Mouse (Mus musculus): ENCODE results near the gene Ptprf. TPM values are rescaled to one million over a fixed set of nuclear protein-coding genes. Genes with fewer than 3 reads are reported as not detected.

Ptprf gene
- polyA plus RNA-seq, 1 experiment from 2014 or later, result 29.1 TPM

DNA sequence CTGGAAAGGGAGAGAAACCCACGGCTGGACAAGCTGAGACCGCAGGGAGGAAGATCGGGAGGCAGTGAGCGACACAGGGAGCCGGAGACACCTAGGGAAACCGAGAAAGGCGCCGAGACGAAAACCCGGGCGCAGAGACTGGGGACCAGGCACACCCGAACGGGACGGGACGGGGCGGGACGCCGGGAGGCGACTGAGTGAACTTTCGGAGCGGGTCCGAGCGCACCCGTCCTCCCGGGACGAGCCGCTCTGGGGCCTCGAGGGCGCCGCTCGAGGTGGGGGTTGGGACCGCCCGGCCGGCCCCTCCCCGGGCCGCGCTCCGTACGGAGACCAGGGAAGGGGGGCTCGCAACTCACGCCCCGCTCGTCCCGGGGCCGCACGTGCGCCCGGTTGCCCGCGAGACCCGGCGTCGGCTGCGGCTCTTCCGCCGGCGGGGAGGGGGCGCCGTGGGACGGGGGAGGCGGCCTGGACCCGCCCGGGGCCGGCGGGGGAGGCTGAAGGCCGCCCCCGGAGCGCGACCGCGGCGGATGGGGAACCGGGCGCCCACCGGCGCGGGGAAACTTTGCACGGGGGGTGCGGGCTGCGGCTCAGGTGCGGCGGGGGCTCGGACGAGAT, 682 bp downstream of the Ptprf start:
- no peaks in the 10 kb centered on the region for H3K9me3 ChIP-seq (ENCODE audit: control insufficient read depth, low read length)
- peaks cover 11% of the 10 kb centered on the region for H3K4me1 ChIP-seq (replicated peaks; ENCODE audit: control insufficient read depth, insufficient read depth, low read length)
- peak overlapping the region; percentile 78 for H3K9ac ChIP-seq (ENCODE audit: low read depth, low read length)
- peak overlapping the region; percentile 75 for H3K27ac ChIP-seq (ENCODE audit: low read depth, low read length)
- peak overlapping the region; percentile 77 for H3K4me3 ChIP-seq (ENCODE audit: low read depth, low read length)
- peaks cover 2% of the 10 kb centered on the region; the same call in 1 of the 2 replicates for H3K36me3 ChIP-seq (ENCODE audit: control insufficient read depth, insufficient read depth, low read length)
- H3K27me3 ChIP-seq (replicated peaks; ENCODE audit: control insufficient read depth, insufficient read depth, low read length), result peaks cover 35% of the 10 kb centered on the region
- under 1% methylated on average over 74 of the region's 84 CpGs for WGBS
- ATAC-seq (replicated peaks; ENCODE audit: low FRiP score), result 0 out of 2 replicates have a peak, but pooled peaks have one; percentile 10
- peak overlapping the region; percentile 75 for H3K4me2 ChIP-seq
- no peak for DNase-seq (ENCODE audit: low spot score)

DNA sequence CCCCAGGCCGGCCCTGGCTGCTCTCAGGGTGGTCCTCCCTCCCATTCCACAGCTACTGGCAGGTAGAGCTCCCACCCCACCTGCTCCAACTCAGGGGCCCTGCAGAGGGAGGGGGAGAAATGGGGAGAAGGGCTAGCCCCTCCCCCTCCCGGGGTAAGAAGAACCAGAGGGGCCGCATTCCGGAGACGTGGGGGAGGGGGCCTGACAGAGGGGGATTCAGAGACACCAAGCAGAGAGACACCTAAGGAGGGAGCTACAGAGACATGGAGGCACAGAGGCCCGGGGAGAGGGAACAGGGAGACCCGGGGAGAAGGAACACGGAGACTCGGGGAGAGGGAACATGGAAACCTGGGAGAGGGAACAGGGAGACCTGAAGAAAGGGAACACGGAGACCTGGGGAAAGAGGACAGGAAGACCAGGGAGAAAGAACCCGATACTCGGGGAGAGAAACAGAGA, 1.2 kb downstream of the Ptprf start:
- 7% methylated on average over 12 of the region's 12 CpGs for WGBS
- peak overlapping the region; percentile 75; the same call in 1 of the 2 replicates for H3K27ac ChIP-seq (ENCODE audit: low read depth, low read length)
- H3K4me1 ChIP-seq (replicated peaks; ENCODE audit: control insufficient read depth, insufficient read depth, low read length), result peaks cover 11% of the 10 kb centered on the region
- DNase-seq (ENCODE audit: low spot score) (peak; percentile 52), ATAC-seq (replicated peaks; ENCODE audit: low FRiP score) (no peak)
- peaks cover 2% of the 10 kb centered on the region; the same call in 1 of the 2 replicates for H3K36me3 ChIP-seq (ENCODE audit: control insufficient read depth, insufficient read depth, low read length)
- H3K9ac ChIP-seq (ENCODE audit: low read depth, low read length), result peak overlapping the region; percentile 78
- H3K27me3 ChIP-seq (replicated peaks; ENCODE audit: control insufficient read depth, insufficient read depth, low read length), result peaks cover 35% of the 10 kb centered on the region
- peak overlapping the region; percentile 77 for H3K4me3 ChIP-seq (ENCODE audit: low read depth, low read length)
- no peaks in the 10 kb centered on the region for H3K9me3 ChIP-seq (ENCODE audit: control insufficient read depth, low read length)
- H3K4me2 ChIP-seq, result peak overlapping the region; percentile 75

DNA sequence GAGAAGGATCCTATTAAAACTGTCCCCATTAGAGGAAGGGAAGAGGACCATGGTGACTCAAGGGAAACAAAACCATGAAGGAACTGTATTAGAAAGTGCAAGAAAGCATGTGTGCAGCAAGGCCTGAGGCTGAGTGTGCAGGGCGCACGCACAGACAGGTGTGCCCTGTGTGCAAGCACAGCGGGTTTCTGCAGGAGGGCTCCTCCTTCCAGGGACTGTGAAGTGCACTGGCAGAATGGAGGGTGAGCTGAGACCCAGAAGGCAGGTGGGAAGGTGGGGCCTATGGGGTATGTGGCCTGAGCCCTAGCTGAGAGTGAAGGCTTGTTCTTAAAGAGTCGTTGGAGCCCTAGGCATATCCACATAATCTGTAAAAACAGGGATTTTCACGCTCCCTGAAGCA, 1.9 kb downstream of the Ptprf start:
- ATAC-seq (replicated peaks; ENCODE audit: low FRiP score), result no peak
- no peaks in the 10 kb centered on the region for H3K9me3 ChIP-seq (ENCODE audit: control insufficient read depth, low read length)
- peak overlapping the region; percentile 77 for H3K4me3 ChIP-seq (ENCODE audit: low read depth, low read length)
- peak overlapping the region; percentile 22; the same call in 1 of the 2 replicates for H3K27ac ChIP-seq (ENCODE audit: low read depth, low read length)
- H3K4me1 ChIP-seq (replicated peaks; ENCODE audit: control insufficient read depth, insufficient read depth, low read length), result peaks cover 11% of the 10 kb centered on the region
- no peak for DNase-seq (ENCODE audit: low spot score)
- 57% methylated on average over 5 of the region's 5 CpGs for WGBS
- no peak overlapping the region; the same call in 1 of the 2 replicates for H3K9ac ChIP-seq (ENCODE audit: low read depth, low read length)
- H3K4me2 ChIP-seq, result peak overlapping the region; percentile 75
- H3K27me3 ChIP-seq (replicated peaks; ENCODE audit: control insufficient read depth, insufficient read depth, low read length), result peaks cover 35% of the 10 kb centered on the region
- peaks cover 2% of the 10 kb centered on the region; the same call in 1 of the 2 replicates for H3K36me3 ChIP-seq (ENCODE audit: control insufficient read depth, insufficient read depth, low read length)

DNA sequence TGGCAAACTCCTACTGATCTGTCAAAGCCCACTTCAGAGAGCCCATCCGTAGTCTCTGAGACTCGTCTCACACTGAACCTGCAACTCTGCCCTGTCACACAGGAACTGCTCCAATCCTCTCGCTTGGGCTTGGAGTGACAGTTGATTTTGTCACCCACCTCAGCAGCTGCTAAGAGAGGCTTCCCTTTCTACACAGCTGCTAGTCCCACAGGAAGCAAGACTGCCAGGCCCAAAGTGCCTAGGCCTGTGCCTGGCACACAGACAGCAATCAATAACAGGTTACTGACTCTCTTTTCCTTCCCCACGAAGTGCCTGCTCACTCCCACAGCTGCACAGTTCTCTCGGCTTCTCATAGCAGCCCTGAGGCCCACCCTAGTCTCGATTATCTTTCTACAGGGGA, 2.7 kb downstream of the Ptprf start:
- Histone ChIP-seq H3K36me3 (ENCODE audit: control insufficient read depth, insufficient read depth, low read length) (peaks cover 2% of the 10 kb centered on the region; the same call in 1 of the 2 replicates), H3K9me3 (ENCODE audit: control insufficient read depth, low read length) (no peaks in the 10 kb centered on the region), H3K27ac (ENCODE audit: low read depth, low read length) (no peak overlapping the region), H3K9ac (ENCODE audit: low read depth, low read length) (no peak overlapping the region), H3K4me2 (no peak overlapping the region), H3K4me1 (replicated peaks; ENCODE audit: control insufficient read depth, insufficient read depth, low read length) (peaks cover 11% of the 10 kb centered on the region), H3K27me3 (replicated peaks; ENCODE audit: control insufficient read depth, insufficient read depth, low read length) (peaks cover 35% of the 10 kb centered on the region), H3K4me3 (ENCODE audit: low read depth, low read length) (no peak overlapping the region)
- ATAC-seq (replicated peaks; ENCODE audit: low FRiP score) (no peak), DNase-seq (ENCODE audit: low spot score) (no peak)
- 56% methylated on average over 6 of the region's 6 CpGs for WGBS

DNA sequence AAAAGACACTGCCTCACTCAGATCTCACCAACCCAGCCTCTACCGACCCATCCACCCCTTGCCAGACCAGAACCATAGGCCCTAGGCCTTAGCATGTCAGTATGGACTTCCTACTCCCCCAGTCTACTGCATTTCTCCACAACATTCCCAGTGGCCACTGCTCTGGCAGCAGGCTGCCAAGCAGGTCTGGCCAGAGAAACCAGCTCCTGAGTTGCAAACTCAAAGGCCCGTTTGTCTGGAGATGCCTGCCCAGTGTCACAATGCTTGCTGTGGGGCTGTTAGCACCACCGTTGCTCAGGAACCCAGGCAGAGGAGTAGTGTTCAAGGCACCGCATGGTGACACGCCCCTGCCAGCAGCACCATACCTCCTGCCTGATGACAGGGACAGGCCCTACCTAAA, 5.0 kb downstream of the Ptprf start:
- peaks cover 20% of the 10 kb centered on the region for H3K27me3 ChIP-seq (replicated peaks; ENCODE audit: control insufficient read depth, insufficient read depth, low read length)
- WGBS, result 76% methylated on average over 5 of the region's 5 CpGs
- H3K4me3 ChIP-seq (ENCODE audit: low read depth, low read length), result no peak overlapping the region
- ATAC-seq (replicated peaks; ENCODE audit: low FRiP score) (no peak), DNase-seq (ENCODE audit: low spot score) (no peak)
- no peak overlapping the region for H3K27ac ChIP-seq (ENCODE audit: low read depth, low read length)
- no peak overlapping the region for H3K9ac ChIP-seq (ENCODE audit: low read depth, low read length)
- H3K4me2 ChIP-seq, result no peak overlapping the region
- peaks cover 11% of the 10 kb centered on the region for H3K4me1 ChIP-seq (replicated peaks; ENCODE audit: control insufficient read depth, insufficient read depth, low read length)
- peaks cover 4% of the 10 kb centered on the region; the same call in 1 of the 2 replicates for H3K36me3 ChIP-seq (ENCODE audit: control insufficient read depth, insufficient read depth, low read length)
- no peaks in the 10 kb centered on the region for H3K9me3 ChIP-seq (ENCODE audit: control insufficient read depth, low read length)

DNA sequence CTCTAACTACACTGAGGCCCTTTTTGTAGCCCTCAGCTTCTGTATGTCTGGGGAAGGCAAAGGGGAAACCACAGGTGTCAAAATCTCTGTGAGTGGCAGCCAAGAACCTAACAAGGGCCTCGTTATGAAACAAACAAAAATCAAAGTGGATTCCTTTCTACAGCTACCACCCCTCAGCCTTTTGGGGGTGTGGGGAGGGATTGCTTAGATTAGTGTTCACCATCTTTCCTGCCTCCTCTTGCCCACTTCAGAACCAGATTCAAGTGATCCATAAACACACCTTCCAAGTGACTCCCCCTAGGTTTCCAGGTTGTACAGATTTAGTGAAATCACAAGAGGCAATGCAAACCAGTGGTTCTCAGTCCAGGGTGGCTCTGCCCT, 9.0 kb downstream of the Ptprf start:
- H3K36me3 ChIP-seq (ENCODE audit: control insufficient read depth, insufficient read depth, low read length), result peaks cover 2% of the 10 kb centered on the region; the same call in 1 of the 2 replicates
- no peak overlapping the region for H3K4me2 ChIP-seq
- no peak for ATAC-seq (replicated peaks; ENCODE audit: low FRiP score)
- H3K4me3 ChIP-seq (ENCODE audit: low read depth, low read length), result no peak overlapping the region
- no peaks in the 10 kb centered on the region for H3K9me3 ChIP-seq (ENCODE audit: control insufficient read depth, low read length)
- no peak overlapping the region for H3K9ac ChIP-seq (ENCODE audit: low read depth, low read length)
- H3K27me3 ChIP-seq (replicated peaks; ENCODE audit: control insufficient read depth, insufficient read depth, low read length), result no peaks in the 10 kb centered on the region
- H3K27ac ChIP-seq (ENCODE audit: low read depth, low read length), result no peak overlapping the region
- peaks cover 11% of the 10 kb centered on the region for H3K4me1 ChIP-seq (replicated peaks; ENCODE audit: control insufficient read depth, insufficient read depth, low read length)
- WGBS, result 70% methylated on average over 1 of the region's 1 CpGs
- DNase-seq (ENCODE audit: low spot score), result no peak

DNA sequence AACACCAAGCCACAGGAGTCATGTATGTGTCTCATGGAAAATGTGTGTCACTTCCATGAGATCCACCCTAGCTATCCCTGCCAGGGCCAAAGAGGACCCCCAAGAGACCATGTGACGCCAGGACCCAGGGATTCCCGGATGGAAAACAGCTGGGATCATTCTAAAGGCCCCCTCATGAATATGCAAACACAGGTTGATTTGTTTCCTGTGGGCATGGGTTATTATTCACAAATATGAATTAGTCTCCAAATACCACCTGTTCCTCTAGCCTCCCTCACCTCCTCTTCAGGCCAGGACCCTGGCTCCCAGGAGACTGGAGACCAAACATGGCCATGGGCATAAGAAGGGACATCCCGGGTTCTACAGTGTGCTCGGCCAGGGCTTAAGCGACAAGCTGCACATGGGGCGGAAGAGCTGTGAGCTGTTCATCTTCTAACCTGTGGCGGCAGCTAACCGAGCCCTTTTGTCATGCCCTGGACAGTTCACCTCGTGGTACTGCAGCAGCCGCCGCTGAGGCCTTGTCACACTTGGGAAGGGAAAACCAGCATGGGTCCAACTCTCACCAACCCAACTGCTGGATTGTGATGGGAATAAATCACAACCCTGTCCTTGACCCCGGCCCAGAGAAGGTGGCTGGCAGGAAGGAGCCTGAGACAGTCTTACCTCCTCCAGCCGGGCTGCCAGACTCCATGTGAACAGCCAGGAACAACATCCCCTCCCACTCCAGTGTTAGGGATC, 9.6 kb downstream of the Ptprf start:
- WGBS, result 77% methylated on average over 13 of the region's 13 CpGs
- Histone ChIP-seq H3K4me2 (no peak overlapping the region), H3K9ac (ENCODE audit: low read depth, low read length) (no peak overlapping the region), H3K4me3 (ENCODE audit: low read depth, low read length) (no peak overlapping the region), H3K36me3 (ENCODE audit: control insufficient read depth, insufficient read depth, low read length) (peaks cover 2% of the 10 kb centered on the region; the same call in 1 of the 2 replicates), H3K27ac (ENCODE audit: low read depth, low read length) (no peak overlapping the region), H3K4me1 (replicated peaks; ENCODE audit: control insufficient read depth, insufficient read depth, low read length) (peaks cover 17% of the 10 kb centered on the region), H3K27me3 (replicated peaks; ENCODE audit: control insufficient read depth, insufficient read depth, low read length) (no peaks in the 10 kb centered on the region), H3K9me3 (ENCODE audit: control insufficient read depth, low read length) (no peaks in the 10 kb centered on the region)
- no peak for DNase-seq (ENCODE audit: low spot score)
- ATAC-seq (replicated peaks; ENCODE audit: low FRiP score), result no peak

DNA sequence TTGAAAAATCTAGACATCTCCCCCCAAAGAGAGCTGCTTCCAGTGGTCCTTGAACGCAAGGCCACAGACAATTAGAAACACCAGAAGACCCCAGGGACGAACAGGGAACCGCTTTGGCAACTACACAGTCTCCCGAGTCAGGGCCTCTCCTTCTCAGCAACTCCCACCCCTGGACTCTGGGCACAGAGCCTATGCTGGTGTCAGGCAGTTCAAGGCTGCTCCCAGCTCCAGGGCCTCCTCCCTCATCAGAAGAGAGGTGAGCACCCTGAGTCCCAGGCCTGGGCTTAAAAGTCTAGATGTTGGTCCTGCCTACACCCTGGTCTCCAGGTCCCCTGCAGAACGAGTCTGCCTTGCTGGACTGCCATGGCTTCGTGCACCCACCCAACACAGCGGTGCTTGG, 10.7 kb downstream of the Ptprf start:
- ATAC-seq (replicated peaks; ENCODE audit: low FRiP score) (no peak), DNase-seq (ENCODE audit: low spot score) (no peak)
- Histone ChIP-seq H3K9me3 (ENCODE audit: control insufficient read depth, low read length) (no peaks in the 10 kb centered on the region), H3K9ac (ENCODE audit: low read depth, low read length) (no peak overlapping the region), H3K4me3 (ENCODE audit: low read depth, low read length) (no peak overlapping the region), H3K27me3 (replicated peaks; ENCODE audit: control insufficient read depth, insufficient read depth, low read length) (no peaks in the 10 kb centered on the region), H3K4me2 (no peak overlapping the region), H3K4me1 (replicated peaks; ENCODE audit: control insufficient read depth, insufficient read depth, low read length) (peaks cover 28% of the 10 kb centered on the region), H3K27ac (ENCODE audit: low read depth, low read length) (no peak overlapping the region), H3K36me3 (ENCODE audit: control insufficient read depth, insufficient read depth, low read length) (0 out of 2 replicates have a peak, but pooled peaks cover 2% of the 10 kb centered on the region)
- WGBS, result 80% methylated on average over 7 of the region's 7 CpGs

All from liver, embryonic 11.5 days (tissue).